Mouse (Mus musculus): ENCODE results near the gene Cntn6. TPM values are rescaled to one million over a fixed set of nuclear protein-coding genes. Genes with fewer than 3 reads are reported as not detected.

Cntn6 gene
- polyA plus RNA-seq, 1 experiment = not detected

- Histone ChIP-seq H3K27me3 (replicated peaks) (no peaks in the 10 kb centered on the region), H3K4me3 (replicated peaks) (no peak overlapping the region), H3K9me3 (no peaks in the 10 kb centered on the region), H3K4me1 (no peaks in the 10 kb centered on the region), H3K36me3 (replicated peaks; ENCODE audit: low read length) (no peaks in the 10 kb centered on the region)
- no peak for TF ChIP-seq FLI1 (IDR thresholded peaks at IDR 0.05; ENCODE audit: low read length)
- TF ChIP-seq GATA1 (IDR thresholded peaks at IDR 0.05; ENCODE audit: borderline replicate concordance, low read length) = no peak
Observed at GRCm38 (mm10) chr6:104891071-104891470, 398.5 kb downstream of the Cntn6 start.

All from megakaryocyte, embryonic 14.5 days (primary cell).